Mouse (Mus musculus): ENCODE data around the gene Klk12. TPM values are rescaled to one million over a fixed set of nuclear protein-coding genes. Genes with fewer than 3 reads are reported as not detected.

Klk12 gene
- polyA plus RNA-seq (2012; rRNA removed), result not detected in 2 replicates

- 73% methylated on average over 4 of the region's 4 CpGs for WGBS
- no peaks in the 10 kb centered on the region for H3K27me3 ChIP-seq (replicated peaks; ENCODE audit: control insufficient read depth, insufficient read depth, low read length)
- no peak within 1 kb of the TSS for H3K27ac ChIP-seq (ENCODE audit: insufficient read depth, low read depth, low read length)
- H3K4me3 ChIP-seq (ENCODE audit: insufficient read depth, low read depth, low read length), result no peak within 1 kb of the TSS
- no peaks in the 10 kb centered on the region for H3K36me3 ChIP-seq (ENCODE audit: control insufficient read depth, insufficient read depth, low read length)
- TF ChIP-seq POLR2A (IDR thresholded peaks at IDR 0.05; ENCODE audit: low read depth, low read length) (no peak), CTCF (conservative IDR thresholded peaks at IDR 0.05; ENCODE audit: insufficient read depth, insufficient read length, low read depth, low read length) (no peak)
- H3K4me1 ChIP-seq (ENCODE audit: control insufficient read depth, insufficient read depth, low read length), result no peaks in the 10 kb centered on the region
- no peak for DNase-seq
These were observed at the start of gene Klk12 for GRCm38 (mm10) chr7:43768597-43768996. Gene Klk12, plus strand, starts transcription at chr7:43768897.

GRCm38 (mm10) chr7:43747788-43748187 lies 20.9 kb upstream of the Klk12 start:
- no peaks in the 10 kb centered on the region for H3K4me1 ChIP-seq (ENCODE audit: control insufficient read depth, insufficient read depth, low read length)
- H3K36me3 ChIP-seq (ENCODE audit: control insufficient read depth, insufficient read depth, low read length), result no peaks in the 10 kb centered on the region
- WGBS, result 32% methylated on average over 1 of the region's 1 CpGs
- H3K27me3 ChIP-seq (replicated peaks; ENCODE audit: control insufficient read depth, insufficient read depth, low read length), result no peaks in the 10 kb centered on the region
- TF ChIP-seq CTCF (conservative IDR thresholded peaks at IDR 0.05; ENCODE audit: insufficient read depth, insufficient read length, low read depth, low read length) (no peak), POLR2A (IDR thresholded peaks at IDR 0.05; ENCODE audit: low read depth, low read length) (no peak)
- DNase-seq, result peak; percentile 17
- H3K4me3 ChIP-seq (ENCODE audit: insufficient read depth, low read depth, low read length), result no peak overlapping the region
- H3K27ac ChIP-seq (ENCODE audit: insufficient read depth, low read depth, low read length), result no peak overlapping the region

- TF ChIP-seq POLR2A (IDR thresholded peaks at IDR 0.05; ENCODE audit: low read depth, low read length) (no peak), CTCF (conservative IDR thresholded peaks at IDR 0.05; ENCODE audit: insufficient read depth, insufficient read length, low read depth, low read length) (no peak)
- Histone ChIP-seq H3K4me1 (ENCODE audit: control insufficient read depth, insufficient read depth, low read length) (no peaks in the 10 kb centered on the region), H3K4me3 (ENCODE audit: insufficient read depth, low read depth, low read length) (no peak overlapping the region), H3K36me3 (ENCODE audit: control insufficient read depth, insufficient read depth, low read length) (no peaks in the 10 kb centered on the region), H3K27me3 (replicated peaks; ENCODE audit: control insufficient read depth, insufficient read depth, low read length) (no peaks in the 10 kb centered on the region), H3K27ac (ENCODE audit: insufficient read depth, low read depth, low read length) (no peak overlapping the region)
- 58% methylated on average over 2 of the region's 2 CpGs for WGBS
- no peak for DNase-seq
These were observed 15.9 kb upstream of the Klk12 start for GRCm38 (mm10) chr7:43752806-43753205.

- H3K27me3 ChIP-seq (replicated peaks; ENCODE audit: control insufficient read depth, insufficient read depth, low read length), result no peaks in the 10 kb centered on the region
- no peaks in the 10 kb centered on the region for H3K4me1 ChIP-seq (ENCODE audit: control insufficient read depth, insufficient read depth, low read length)
- no peak overlapping the region for H3K27ac ChIP-seq (ENCODE audit: insufficient read depth, low read depth, low read length)
- no peak for DNase-seq
- 47% methylated on average over 8 of the region's 8 CpGs for WGBS
- TF ChIP-seq CTCF (conservative IDR thresholded peaks at IDR 0.05; ENCODE audit: insufficient read depth, insufficient read length, low read depth, low read length) (no peak), POLR2A (IDR thresholded peaks at IDR 0.05; ENCODE audit: low read depth, low read length) (no peak)
- H3K36me3 ChIP-seq (ENCODE audit: control insufficient read depth, insufficient read depth, low read length), result no peaks in the 10 kb centered on the region
- H3K4me3 ChIP-seq (ENCODE audit: insufficient read depth, low read depth, low read length), result no peak overlapping the region
These were observed 2.2 kb upstream of the Klk12 start for GRCm38 (mm10) chr7:43766484-43766883.

GRCm38 (mm10) chr7:43769636-43770035 lies 939 bp downstream of the Klk12 start:
- no peaks in the 10 kb centered on the region for H3K36me3 ChIP-seq (ENCODE audit: control insufficient read depth, insufficient read depth, low read length)
- no peak overlapping the region for H3K27ac ChIP-seq (ENCODE audit: insufficient read depth, low read depth, low read length)
- 88% methylated on average over 8 of the region's 8 CpGs for WGBS
- no peak overlapping the region for H3K4me3 ChIP-seq (ENCODE audit: insufficient read depth, low read depth, low read length)
- no peaks in the 10 kb centered on the region for H3K27me3 ChIP-seq (replicated peaks; ENCODE audit: control insufficient read depth, insufficient read depth, low read length)
- TF ChIP-seq CTCF (conservative IDR thresholded peaks at IDR 0.05; ENCODE audit: insufficient read depth, insufficient read length, low read depth, low read length) (no peak), POLR2A (IDR thresholded peaks at IDR 0.05; ENCODE audit: low read depth, low read length) (no peak)
- DNase-seq, result no peak
- H3K4me1 ChIP-seq (ENCODE audit: control insufficient read depth, insufficient read depth, low read length), result no peaks in the 10 kb centered on the region

- 96% methylated on average over 10 of the region's 10 CpGs for WGBS
- DNase-seq, result no peak
- Histone ChIP-seq H3K4me3 (ENCODE audit: insufficient read depth, low read depth, low read length) (no peak overlapping the region), H3K27me3 (replicated peaks; ENCODE audit: control insufficient read depth, insufficient read depth, low read length) (no peaks in the 10 kb centered on the region), H3K27ac (ENCODE audit: insufficient read depth, low read depth, low read length) (no peak overlapping the region), H3K36me3 (ENCODE audit: control insufficient read depth, insufficient read depth, low read length) (no peaks in the 10 kb centered on the region), H3K4me1 (ENCODE audit: control insufficient read depth, insufficient read depth, low read length) (no peaks in the 10 kb centered on the region)
- TF ChIP-seq POLR2A (IDR thresholded peaks at IDR 0.05; ENCODE audit: low read depth, low read length) (no peak), CTCF (conservative IDR thresholded peaks at IDR 0.05; ENCODE audit: insufficient read depth, insufficient read length, low read depth, low read length) (no peak)
These were observed 2.0 kb downstream of the Klk12 start for GRCm38 (mm10) chr7:43770701-43771100.

- TF ChIP-seq POLR2A (IDR thresholded peaks at IDR 0.05; ENCODE audit: low read depth, low read length), result no peak
- no peak for TF ChIP-seq CTCF (conservative IDR thresholded peaks at IDR 0.05; ENCODE audit: insufficient read depth, insufficient read length, low read depth, low read length)
- no peak overlapping the region for H3K4me3 ChIP-seq (ENCODE audit: insufficient read depth, low read depth, low read length)
- no peak overlapping the region for H3K27ac ChIP-seq (ENCODE audit: insufficient read depth, low read depth, low read length)
- H3K36me3 ChIP-seq (ENCODE audit: control insufficient read depth, insufficient read depth, low read length), result no peaks in the 10 kb centered on the region
- no peaks in the 10 kb centered on the region for H3K27me3 ChIP-seq (replicated peaks; ENCODE audit: control insufficient read depth, insufficient read depth, low read length)
- no peaks in the 10 kb centered on the region for H3K4me1 ChIP-seq (ENCODE audit: control insufficient read depth, insufficient read depth, low read length)
- WGBS, result 98% methylated on average over 6 of the region's 6 CpGs
- no peak for DNase-seq
These were observed 3.2 kb downstream of the Klk12 start for GRCm38 (mm10) chr7:43771916-43772315.

GRCm38 (mm10) chr7:43772901-43773300 lies 4.2 kb downstream of the Klk12 start:
- no peak overlapping the region for H3K27ac ChIP-seq (ENCODE audit: insufficient read depth, low read depth, low read length)
- H3K27me3 ChIP-seq (replicated peaks; ENCODE audit: control insufficient read depth, insufficient read depth, low read length), result no peaks in the 10 kb centered on the region
- no peaks in the 10 kb centered on the region for H3K4me1 ChIP-seq (ENCODE audit: control insufficient read depth, insufficient read depth, low read length)
- H3K4me3 ChIP-seq (ENCODE audit: insufficient read depth, low read depth, low read length), result no peak overlapping the region
- TF ChIP-seq CTCF (conservative IDR thresholded peaks at IDR 0.05; ENCODE audit: insufficient read depth, insufficient read length, low read depth, low read length), result no peak
- TF ChIP-seq POLR2A (IDR thresholded peaks at IDR 0.05; ENCODE audit: low read depth, low read length), result no peak
- H3K36me3 ChIP-seq (ENCODE audit: control insufficient read depth, insufficient read depth, low read length), result no peaks in the 10 kb centered on the region
- DNase-seq, result no peak
- 80% methylated on average over 3 of the region's 3 CpGs for WGBS

Data from kidney, adult 2 months (tissue).